Mouse (Mus musculus) heart, adult 2 months (tissue): ENCODE measurements around the gene Dusp9.

Source experiments
- CTCF ChIP-seq: fragments of 200-600 bp; IDR thresholded peaks from 2 replicates; pipeline ENCODE4 v1.8.1; 2022; ENCODE audit warnings: antibody characterized with exemption, mild to moderate bottlenecking, moderate library complexity
- EP300 ChIP-seq: fragments of 200-500 bp; IDR thresholded peaks from 2 replicates; pipeline ENCODE4 v1.6.1; 2011; ENCODE audit warnings: low read depth, low read length, control low read depth; ENCODE audit not compliant: insufficient read depth
- POLR2A ChIP-seq: fragments of 200-500 bp; IDR thresholded peaks from 2 replicates; pipeline ENCODE4 v1.6.1; 2011; ENCODE audit warnings: mild to moderate bottlenecking, low read depth, low read length, control low read depth; ENCODE audit not compliant: insufficient read depth

DNA sequence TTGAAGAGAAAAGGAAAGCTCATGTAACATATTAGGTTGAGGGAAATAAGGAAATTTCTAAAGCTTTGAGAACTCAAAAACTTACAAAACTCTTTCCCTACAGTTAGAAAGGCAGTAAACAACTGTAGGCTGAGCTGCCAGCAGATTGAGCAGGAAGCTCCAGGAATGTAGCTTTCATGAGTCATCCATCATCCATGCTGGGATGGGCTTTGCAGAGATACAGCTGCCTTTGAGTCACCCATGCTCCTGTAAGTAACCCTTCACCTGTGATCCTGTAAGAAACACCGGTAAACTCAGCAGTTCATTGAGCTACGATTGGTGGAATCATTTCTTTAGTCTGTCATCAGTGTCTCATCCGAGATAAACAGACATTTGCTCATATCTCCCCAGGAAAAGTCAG is 11.7 kb downstream of the Dusp9 start:
- TF ChIP-seq CTCF (no peak), EP300 (no peak), POLR2A (no peak)
